Mouse (Mus musculus) stomach, embryonic 15.5 days (tissue): ENCODE data around the gene Apcs. TPM values are rescaled to one million over a fixed set of nuclear protein-coding genes. Genes with fewer than 3 reads are reported as not detected.

Experiments
- ATAC-seq: fragments of 200-750 bp; cut with Nextera tagmentation; 2 replicates; pipeline ENCODE4 v1.8.0; 2017; ENCODE audit warnings: low read depth, moderate number of reproducible peaks, moderate TSS enrichment; ENCODE audit not compliant: insufficient read depth, low FRiP score
- H3K27ac ChIP-seq: fragments of 300-500 bp; sonication (generic); 2 replicates; pipeline ENCODE4 v1.5.1; 2015; ENCODE audit warnings: mild to moderate bottlenecking, inconsistent platforms
- H3K27me3 ChIP-seq: fragments of 300-500 bp; sonication (generic); replicated peaks from 2 replicates; pipeline ENCODE4 v1.6.1; 2015; ENCODE audit warnings: inconsistent platforms
- H3K36me3 ChIP-seq: fragments of 300-500 bp; sonication (generic); 2 replicates; pipeline ENCODE4 v1.6.1; 2015; ENCODE audit warnings: inconsistent platforms
- H3K4me1 ChIP-seq: fragments of 300-500 bp; sonication (generic); 2 replicates; pipeline ENCODE4 v1.6.1; 2015; ENCODE audit warnings: inconsistent platforms
- H3K4me2 ChIP-seq: fragments of 300-500 bp; sonication (generic); 2 replicates; pipeline ENCODE4 v1.6.1; 2015; ENCODE audit warnings: mild to moderate bottlenecking, inconsistent platforms
- H3K4me3 ChIP-seq: fragments of 300-500 bp; sonication (generic); replicated peaks from 2 replicates; pipeline ENCODE4 v1.5.1; 2015; ENCODE audit warnings: inconsistent platforms
- H3K9ac ChIP-seq: fragments of 300-500 bp; sonication (generic); 2 replicates; pipeline ENCODE4 v1.6.1; 2015; ENCODE audit warnings: inconsistent platforms
- H3K9me3 ChIP-seq: fragments of 300-500 bp; sonication (generic); 2 replicates; pipeline ENCODE4 v1.6.1; 2016; ENCODE audit warnings: inconsistent platforms
- WGBS: fragments of 180-500 bp; shearing (Covaris S2); methylation state at CpG from one replicate; pipeline ENCODE4 v1.1.7; 2015; 5-methylcytosine and 5-hydroxymethylcytosine counted together
- polyA plus RNA-seq: library from polyadenylated mRNA; unstranded; fragments of >200 nt; fragmentation: Nextera tagmentation; extraction: Ambion mirVana; gene quantifications from 2 replicates; pipeline ENCODE4 v1.2.1, GENCODE M21; 2015

The Apcs gene
- polyA plus RNA-seq = 3.9 and 6.1 TPM in 2 replicates

- ATAC-seq = 0 out of 2 replicates have a peak, but pooled peaks have one; percentile 50
- Histone ChIP-seq H3K36me3 (no peaks in the 10 kb centered on the region), H3K27ac (no peak within 1 kb of the TSS), H3K4me1 (no peaks in the 10 kb centered on the region), H3K4me2 (no peak within 1 kb of the TSS), H3K4me3 (no peak within 1 kb of the TSS), H3K27me3 (no peaks in the 10 kb centered on the region), H3K9ac (no peak within 1 kb of the TSS), H3K9me3 (no peaks in the 10 kb centered on the region)
- WGBS = 36% methylated on average over 2 of the region's 2 CpGs
These were observed at the start of gene Apcs for GRCm38 (mm10) chr1:172894777-172895357. TSS of gene Apcs (minus strand) at chr1:172895041.

DNA sequence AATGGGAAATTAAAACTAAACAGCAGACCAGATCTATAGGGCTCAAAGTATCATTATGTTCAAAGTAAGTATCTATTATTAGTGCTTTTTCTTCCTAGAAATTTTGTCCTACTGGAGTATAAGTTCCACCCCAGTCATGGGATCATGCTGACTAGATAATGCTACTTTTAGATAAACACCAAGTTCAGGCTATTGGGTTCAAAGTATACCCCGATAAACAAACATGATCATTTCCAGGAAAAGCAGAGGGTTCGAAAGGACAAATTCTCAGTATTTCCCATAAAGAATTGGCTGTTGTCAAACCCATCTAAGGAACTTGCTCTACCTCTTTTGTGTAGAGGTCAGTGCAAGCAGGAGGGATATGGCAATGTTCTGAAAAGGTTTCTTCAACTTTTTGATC, 37.4 kb upstream of the Apcs start:
- Histone ChIP-seq H3K36me3 (no peaks in the 10 kb centered on the region), H3K4me3 (no peak overlapping the region), H3K27ac (no peak overlapping the region), H3K4me1 (no peaks in the 10 kb centered on the region), H3K9ac (no peak overlapping the region), H3K27me3 (no peaks in the 10 kb centered on the region), H3K4me2 (no peak overlapping the region), H3K9me3 (no peaks in the 10 kb centered on the region)
- WGBS = 90% methylated on average over 2 of the region's 2 CpGs
- no peak for ATAC-seq

- H3K36me3 ChIP-seq = no peaks in the 10 kb centered on the region
- 75% methylated on average over 2 of the region's 2 CpGs for WGBS
- H3K9ac ChIP-seq = no peak overlapping the region
- H3K4me3 ChIP-seq = no peak overlapping the region
- no peak overlapping the region for H3K27ac ChIP-seq
- no peak for ATAC-seq
- no peaks in the 10 kb centered on the region for H3K27me3 ChIP-seq
- H3K4me1 ChIP-seq = no peaks in the 10 kb centered on the region
- no peak overlapping the region for H3K4me2 ChIP-seq
- H3K9me3 ChIP-seq = no peaks in the 10 kb centered on the region
These were observed 23.6 kb upstream of the Apcs start for GRCm38 (mm10) chr1:172918450-172918849.

DNA sequence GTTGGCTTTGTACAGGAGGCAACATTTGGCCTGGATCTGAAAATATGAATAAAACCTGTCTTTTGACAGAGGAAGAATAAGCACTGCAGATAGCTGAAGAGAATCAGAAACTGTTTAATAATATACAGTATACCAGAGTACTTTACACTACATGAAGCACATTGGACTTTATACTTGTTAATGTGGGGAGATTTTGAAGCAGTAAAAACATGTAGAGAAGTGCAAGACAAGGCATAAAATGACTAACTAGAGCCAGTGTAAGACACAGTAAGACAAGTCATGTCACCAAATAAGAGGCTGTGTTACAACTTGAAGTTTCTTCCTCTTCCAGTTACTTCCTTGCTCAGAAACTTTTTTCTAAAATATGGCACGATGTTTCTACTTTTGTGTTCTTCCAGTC, 22.3 kb upstream of the Apcs start:
- no peak overlapping the region for H3K27ac ChIP-seq
- no peak for ATAC-seq
- no peak overlapping the region for H3K4me3 ChIP-seq
- no peak overlapping the region for H3K4me2 ChIP-seq
- no peaks in the 10 kb centered on the region for H3K27me3 ChIP-seq
- no peaks in the 10 kb centered on the region for H3K4me1 ChIP-seq
- no peak overlapping the region for H3K9ac ChIP-seq
- 82% methylated on average over 1 of the region's 1 CpGs for WGBS
- H3K36me3 ChIP-seq = no peaks in the 10 kb centered on the region
- H3K9me3 ChIP-seq = no peaks in the 10 kb centered on the region

GRCm38 (mm10) chr1:172903313-172903712, 8.5 kb upstream of the Apcs start:
- no peak for ATAC-seq

GRCm38 (mm10) chr1:172895435-172895834, 594 bp upstream of the Apcs start:
- no peaks in the 10 kb centered on the region for H3K27me3 ChIP-seq
- no peak overlapping the region for H3K4me3 ChIP-seq
- WGBS = 76% methylated on average over 2 of the region's 2 CpGs
- H3K36me3 ChIP-seq = no peaks in the 10 kb centered on the region
- no peak overlapping the region for H3K27ac ChIP-seq
- ATAC-seq = no peak
- no peak overlapping the region for H3K4me2 ChIP-seq
- no peaks in the 10 kb centered on the region for H3K9me3 ChIP-seq
- no peak overlapping the region for H3K9ac ChIP-seq
- no peaks in the 10 kb centered on the region for H3K4me1 ChIP-seq

More at GRCm38 (mm10) chr1:172903313-172903712, 8.5 kb upstream of the Apcs start:
- Histone ChIP-seq H3K27ac (no peak overlapping the region), H3K4me2 (no peak overlapping the region), H3K9me3 (no peaks in the 10 kb centered on the region), H3K27me3 (no peaks in the 10 kb centered on the region), H3K4me1 (no peaks in the 10 kb centered on the region), H3K9ac (no peak overlapping the region), H3K36me3 (no peaks in the 10 kb centered on the region), H3K4me3 (no peak overlapping the region)

GRCm38 (mm10) chr1:172876675-172877074, 18.2 kb downstream of the Apcs start:
- H3K4me2 ChIP-seq = no peak overlapping the region
- H3K27me3 ChIP-seq = no peaks in the 10 kb centered on the region
- no peak overlapping the region for H3K9ac ChIP-seq
- ATAC-seq = no peak
- H3K36me3 ChIP-seq = no peaks in the 10 kb centered on the region
- no peaks in the 10 kb centered on the region for H3K4me1 ChIP-seq
- H3K4me3 ChIP-seq = no peak overlapping the region
- no peak overlapping the region for H3K27ac ChIP-seq
- no peaks in the 10 kb centered on the region for H3K9me3 ChIP-seq
- WGBS = 42% methylated on average over 1 of the region's 1 CpGs

- H3K9me3 ChIP-seq = no peaks in the 10 kb centered on the region
- no peak overlapping the region for H3K4me2 ChIP-seq
- 57% methylated on average over 4 of the region's 4 CpGs for WGBS
- no peak overlapping the region for H3K27ac ChIP-seq
- H3K4me1 ChIP-seq = no peaks in the 10 kb centered on the region
- no peak for ATAC-seq
- H3K4me3 ChIP-seq = no peak overlapping the region
- no peaks in the 10 kb centered on the region for H3K36me3 ChIP-seq
- no peaks in the 10 kb centered on the region for H3K27me3 ChIP-seq
- no peak overlapping the region for H3K9ac ChIP-seq
These were observed 19.6 kb downstream of the Apcs start for GRCm38 (mm10) chr1:172875265-172875664.

DNA sequence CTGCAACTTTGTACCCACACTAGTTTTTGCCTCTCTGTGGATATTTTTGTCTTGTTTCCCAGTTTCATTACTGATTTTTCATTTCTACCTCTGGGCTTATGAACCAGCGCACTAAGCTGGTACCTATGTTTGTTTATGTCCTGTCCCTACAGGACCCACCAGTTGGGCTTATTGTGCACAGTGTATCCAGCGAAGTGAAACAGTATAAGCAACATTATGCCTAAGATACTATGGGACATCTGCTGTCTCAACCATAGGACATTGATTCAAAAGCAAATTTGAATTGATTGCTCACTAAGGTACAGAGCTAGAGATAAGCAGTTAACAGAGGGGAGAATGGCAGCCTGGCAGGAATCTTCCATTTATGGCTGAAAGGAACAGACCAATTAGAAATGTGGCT, 46.7 kb downstream of the Apcs start:
- Histone ChIP-seq H3K36me3 (no peaks in the 10 kb centered on the region), H3K27ac (no peak overlapping the region), H3K9me3 (no peaks in the 10 kb centered on the region), H3K27me3 (no peaks in the 10 kb centered on the region), H3K4me3 (no peak overlapping the region), H3K9ac (no peak overlapping the region), H3K4me1 (no peaks in the 10 kb centered on the region), H3K4me2 (no peak overlapping the region)
- no peak for ATAC-seq
- WGBS = 86% methylated on average over 2 of the region's 2 CpGs

GRCm38 (mm10) chr1:172847044-172847761, 47.6 kb downstream of the Apcs start:
- no peaks in the 10 kb centered on the region for H3K27me3 ChIP-seq
- 77% methylated on average over 2 of the region's 2 CpGs for WGBS
- no peaks in the 10 kb centered on the region for H3K9me3 ChIP-seq
- H3K4me3 ChIP-seq = no peak overlapping the region
- H3K27ac ChIP-seq = no peak overlapping the region
- ATAC-seq = no peak
- no peak overlapping the region for H3K9ac ChIP-seq
- no peaks in the 10 kb centered on the region for H3K36me3 ChIP-seq
- no peak overlapping the region for H3K4me2 ChIP-seq
- H3K4me1 ChIP-seq = no peaks in the 10 kb centered on the region
